Mouse (Mus musculus): ENCODE data around the gene Mrps23. TPM values are rescaled to one million over a fixed set of nuclear protein-coding genes. Genes with fewer than 3 reads are reported as not detected.

Mrps23 gene
- polyA plus RNA-seq, 1 experiment = 107 TPM

DNA sequence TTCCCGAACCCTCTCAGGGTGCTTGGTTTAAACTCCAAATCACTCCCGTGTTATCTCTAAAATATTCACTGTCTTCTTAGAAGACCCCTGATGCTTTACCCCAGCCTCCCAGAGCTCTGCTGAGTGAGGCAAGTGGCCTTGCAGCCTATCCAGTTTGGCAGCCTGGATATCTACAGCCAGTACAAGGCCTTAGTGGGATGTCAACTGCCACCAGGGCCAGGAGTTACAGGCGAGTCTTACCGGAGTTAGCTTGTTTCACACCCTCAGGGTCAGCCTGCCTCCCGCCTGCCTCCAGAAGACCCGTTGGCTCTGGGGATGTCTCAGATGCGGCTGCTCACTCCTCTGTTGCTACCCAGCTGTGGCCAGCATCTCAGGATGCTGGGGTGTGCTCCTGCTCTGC is 14.4 kb downstream of the Mrps23 start:
- Histone ChIP-seq H3K4me3 (ENCODE audit: low read depth, low read length) (no peak overlapping the region), H3K4me1 (ENCODE audit: control insufficient read depth, insufficient read depth, low read length) (no peaks in the 10 kb centered on the region), H3K27me3 (ENCODE audit: control insufficient read depth, insufficient read depth, low read length, poor library complexity, severe bottlenecking) (no peaks in the 10 kb centered on the region), H3K9ac (ENCODE audit: low read depth, poor library complexity, severe bottlenecking) (no peak overlapping the region), H3K9me3 (replicated peaks; ENCODE audit: control insufficient read depth, insufficient read depth, low read length, poor library complexity, severe bottlenecking) (no peaks in the 10 kb centered on the region), H3K27ac (ENCODE audit: insufficient read depth, low read length) (no peak overlapping the region), H3K36me3 (ENCODE audit: control insufficient read depth, insufficient read depth, low read length, poor library complexity, severe bottlenecking) (no peaks in the 10 kb centered on the region)
- TF ChIP-seq POLR2A (IDR thresholded peaks at IDR 0.05; ENCODE audit: insufficient read depth, low read length) = no peak
- TF ChIP-seq CTCF (IDR thresholded peaks at IDR 0.05; ENCODE audit: low read depth, low read length) = no peak
- no peak for TF ChIP-seq EP300 (IDR thresholded peaks at IDR 0.05; ENCODE audit: insufficient read depth, low read depth, low read length)

DNA sequence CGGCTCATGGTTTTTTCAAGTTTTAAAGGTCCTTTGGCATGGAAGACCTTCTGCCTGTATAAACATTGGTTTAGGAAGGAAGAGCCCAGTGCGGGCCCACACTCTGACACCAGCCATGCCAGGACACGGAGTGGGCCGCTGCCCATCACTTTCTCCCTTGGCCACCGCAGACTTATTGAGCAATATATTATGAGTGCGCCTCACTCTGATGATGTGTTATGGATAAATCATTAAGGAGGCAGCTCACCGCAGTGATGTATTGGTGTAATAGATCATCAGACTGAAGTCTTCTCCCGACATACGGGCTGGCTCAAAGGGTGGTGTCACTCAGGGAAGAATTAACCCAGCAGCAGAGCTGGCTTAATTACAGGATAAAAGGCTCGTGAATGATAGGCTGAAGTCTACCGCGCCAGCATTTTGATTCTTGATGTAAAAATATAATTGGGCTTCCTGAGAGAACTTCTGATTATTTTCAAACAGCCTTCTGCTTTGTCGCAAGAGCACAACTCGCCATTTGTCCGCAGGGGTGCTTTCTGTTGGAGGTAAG is 17.8 kb downstream of the Mrps23 start:
- no peak overlapping the region for H3K9ac ChIP-seq (ENCODE audit: low read depth, poor library complexity, severe bottlenecking)

DNA sequence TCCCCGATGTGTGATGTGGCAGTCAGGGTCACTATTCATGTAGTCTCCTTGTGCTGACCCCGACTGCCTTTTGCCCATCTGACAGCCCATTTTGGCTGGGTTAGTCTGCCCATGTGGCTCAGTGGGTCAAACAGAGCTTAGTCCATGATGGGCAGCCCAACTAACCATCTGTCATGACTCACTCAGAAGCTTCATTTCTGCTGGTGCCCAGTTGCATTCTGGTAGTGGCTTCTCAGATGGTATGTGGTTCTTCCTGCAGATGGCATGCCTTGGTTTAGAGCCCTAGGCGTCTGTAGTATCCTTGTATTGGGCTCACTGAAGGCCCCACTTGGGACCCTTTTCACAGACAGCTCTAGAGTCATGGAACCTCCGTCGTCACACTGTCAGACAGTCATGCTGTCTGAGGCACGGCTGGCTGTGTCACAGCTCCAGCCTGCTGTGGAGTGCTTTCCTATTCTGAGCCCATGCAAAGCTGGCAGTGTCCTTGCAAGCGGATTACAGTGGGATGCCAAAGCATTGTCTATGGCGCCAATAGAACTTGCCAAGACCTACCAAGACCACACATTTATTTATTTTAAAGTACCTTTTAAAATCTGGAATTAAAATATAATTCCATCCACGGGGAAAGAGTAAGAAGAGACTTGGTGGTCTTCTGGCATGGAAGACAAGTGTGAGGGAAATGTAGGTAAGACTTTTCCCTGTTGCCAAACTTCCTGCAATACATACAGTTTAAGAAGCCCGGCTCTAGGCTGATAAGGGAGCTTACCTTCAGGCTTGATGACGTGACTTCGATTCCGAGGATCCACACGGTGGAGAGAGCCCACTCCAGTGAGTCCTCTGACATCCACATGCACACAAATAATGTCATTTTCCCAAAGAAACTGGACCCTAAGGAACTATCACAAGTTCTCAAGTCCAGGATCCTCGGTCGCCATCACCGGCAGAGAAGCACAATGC is 23.1 kb downstream of the Mrps23 start:
- no peak overlapping the region for H3K9ac ChIP-seq (ENCODE audit: low read depth, poor library complexity, severe bottlenecking)
- no peaks in the 10 kb centered on the region for H3K9me3 ChIP-seq (replicated peaks; ENCODE audit: control insufficient read depth, insufficient read depth, low read length, poor library complexity, severe bottlenecking)
- H3K27ac ChIP-seq (ENCODE audit: insufficient read depth, low read length) = no peak overlapping the region

More for the DNA sequence above, 17.8 kb downstream of the Mrps23 start:
- Histone ChIP-seq H3K27ac (ENCODE audit: insufficient read depth, low read length) (no peak overlapping the region), H3K27me3 (ENCODE audit: control insufficient read depth, insufficient read depth, low read length, poor library complexity, severe bottlenecking) (no peaks in the 10 kb centered on the region), H3K36me3 (ENCODE audit: control insufficient read depth, insufficient read depth, low read length, poor library complexity, severe bottlenecking) (no peaks in the 10 kb centered on the region), H3K9me3 (replicated peaks; ENCODE audit: control insufficient read depth, insufficient read depth, low read length, poor library complexity, severe bottlenecking) (no peaks in the 10 kb centered on the region), H3K4me1 (ENCODE audit: control insufficient read depth, insufficient read depth, low read length) (no peaks in the 10 kb centered on the region), H3K4me3 (ENCODE audit: low read depth, low read length) (no peak overlapping the region)
- TF ChIP-seq EP300 (IDR thresholded peaks at IDR 0.05; ENCODE audit: insufficient read depth, low read depth, low read length) (no peak), CTCF (IDR thresholded peaks at IDR 0.05; ENCODE audit: low read depth, low read length) (no peak), POLR2A (IDR thresholded peaks at IDR 0.05; ENCODE audit: insufficient read depth, low read length) (no peak)

DNA sequence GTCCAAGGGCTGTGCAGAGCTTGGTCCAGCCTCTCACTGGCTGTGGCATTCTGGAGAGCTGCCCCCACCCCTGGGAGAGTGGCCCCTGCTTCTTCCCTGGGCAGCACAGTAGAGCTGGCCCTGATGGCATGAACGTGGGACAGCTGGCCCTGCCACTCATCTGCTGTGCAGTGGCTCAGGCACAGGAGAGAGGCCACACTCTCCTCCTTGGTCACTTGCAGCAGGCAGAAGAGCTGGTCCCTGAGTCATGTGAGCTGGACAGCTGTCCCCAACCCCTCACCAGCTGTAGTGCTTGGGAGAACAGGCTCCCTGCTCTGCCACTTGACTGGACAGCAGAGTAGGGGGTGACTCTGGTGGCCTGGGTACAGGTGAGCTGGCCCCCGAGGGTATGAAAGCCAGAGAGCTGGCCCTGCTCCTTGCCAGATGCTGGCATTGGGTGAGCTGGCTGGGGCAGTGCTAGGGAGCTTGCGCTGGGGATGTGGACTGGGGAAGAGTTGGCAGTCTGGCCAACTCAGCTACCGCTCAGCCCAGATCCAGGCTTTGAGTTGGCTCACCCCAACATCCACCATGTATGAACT is 27.1 kb downstream of the Mrps23 start:
- Histone ChIP-seq H3K4me3 (ENCODE audit: low read depth, low read length) (no peak overlapping the region), H3K9me3 (replicated peaks; ENCODE audit: control insufficient read depth, insufficient read depth, low read length, poor library complexity, severe bottlenecking) (no peaks in the 10 kb centered on the region), H3K27ac (ENCODE audit: insufficient read depth, low read length) (no peak overlapping the region), H3K27me3 (ENCODE audit: control insufficient read depth, insufficient read depth, low read length, poor library complexity, severe bottlenecking) (no peaks in the 10 kb centered on the region), H3K9ac (ENCODE audit: low read depth, poor library complexity, severe bottlenecking) (no peak overlapping the region), H3K36me3 (ENCODE audit: control insufficient read depth, insufficient read depth, low read length, poor library complexity, severe bottlenecking) (no peaks in the 10 kb centered on the region), H3K4me1 (ENCODE audit: control insufficient read depth, insufficient read depth, low read length) (no peaks in the 10 kb centered on the region)
- no peak for TF ChIP-seq EP300 (IDR thresholded peaks at IDR 0.05; ENCODE audit: insufficient read depth, low read depth, low read length)
- TF ChIP-seq CTCF (IDR thresholded peaks at IDR 0.05; ENCODE audit: low read depth, low read length) = no peak
- TF ChIP-seq POLR2A (IDR thresholded peaks at IDR 0.05; ENCODE audit: insufficient read depth, low read length) = no peak

More for the DNA sequence above, 23.1 kb downstream of the Mrps23 start:
- no peak for TF ChIP-seq CTCF (IDR thresholded peaks at IDR 0.05; ENCODE audit: low read depth, low read length)
- Histone ChIP-seq H3K4me1 (ENCODE audit: control insufficient read depth, insufficient read depth, low read length) (no peaks in the 10 kb centered on the region), H3K27me3 (ENCODE audit: control insufficient read depth, insufficient read depth, low read length, poor library complexity, severe bottlenecking) (no peaks in the 10 kb centered on the region), H3K36me3 (ENCODE audit: control insufficient read depth, insufficient read depth, low read length, poor library complexity, severe bottlenecking) (no peaks in the 10 kb centered on the region), H3K4me3 (ENCODE audit: low read depth, low read length) (no peak overlapping the region)

DNA sequence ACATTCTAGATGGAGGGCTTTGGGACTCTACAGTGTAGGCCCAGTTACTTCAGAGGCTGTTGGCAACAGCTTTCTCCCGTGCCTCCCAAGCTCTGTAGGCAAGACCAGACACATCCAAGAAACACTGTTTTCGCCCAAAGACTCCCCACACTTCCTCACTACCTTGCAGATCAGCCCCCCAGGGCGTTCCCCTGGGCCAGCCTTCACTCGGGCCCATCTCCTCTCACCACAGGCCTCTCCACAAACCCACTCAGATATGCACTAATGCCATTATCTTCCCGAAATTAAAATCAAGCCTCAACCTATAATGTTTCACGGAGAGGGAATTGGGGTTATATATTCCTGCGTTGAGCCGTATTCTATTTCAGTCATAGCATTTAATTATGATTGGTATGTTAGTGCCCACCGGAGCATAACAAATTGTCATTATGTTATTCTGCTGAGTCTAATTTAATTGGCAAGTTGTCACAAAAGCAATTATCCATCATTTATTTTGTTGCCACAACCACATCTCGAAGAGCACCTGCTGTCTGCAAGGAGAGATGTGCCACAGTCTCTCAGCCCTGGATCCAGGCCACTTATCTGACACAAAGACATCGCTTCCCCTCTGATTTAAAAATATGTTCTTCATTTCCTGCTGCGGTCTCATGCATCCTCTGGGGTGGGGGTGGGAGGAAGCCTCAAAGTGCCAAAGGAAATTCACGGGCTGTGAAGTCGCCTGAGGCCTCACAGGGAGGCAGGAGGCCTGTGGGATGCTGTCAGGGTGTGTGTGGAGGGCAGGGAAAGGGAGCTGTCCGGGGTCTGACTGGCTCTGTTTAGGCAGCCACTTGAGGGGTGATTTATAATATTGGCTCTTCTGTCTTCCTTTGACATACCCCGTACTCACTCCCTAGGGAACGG is 29.6 kb downstream of the Mrps23 start:
- Histone ChIP-seq H3K36me3 (ENCODE audit: control insufficient read depth, insufficient read depth, low read length, poor library complexity, severe bottlenecking) (no peaks in the 10 kb centered on the region), H3K27ac (ENCODE audit: insufficient read depth, low read length) (no peak overlapping the region), H3K9ac (ENCODE audit: low read depth, poor library complexity, severe bottlenecking) (no peak overlapping the region), H3K4me3 (ENCODE audit: low read depth, low read length) (no peak overlapping the region), H3K4me1 (ENCODE audit: control insufficient read depth, insufficient read depth, low read length) (no peaks in the 10 kb centered on the region), H3K9me3 (replicated peaks; ENCODE audit: control insufficient read depth, insufficient read depth, low read length, poor library complexity, severe bottlenecking) (no peaks in the 10 kb centered on the region), H3K27me3 (ENCODE audit: control insufficient read depth, insufficient read depth, low read length, poor library complexity, severe bottlenecking) (no peaks in the 10 kb centered on the region)
- TF ChIP-seq CTCF (IDR thresholded peaks at IDR 0.05; ENCODE audit: low read depth, low read length) (no peak), EP300 (IDR thresholded peaks at IDR 0.05; ENCODE audit: insufficient read depth, low read depth, low read length) (no peak), POLR2A (IDR thresholded peaks at IDR 0.05; ENCODE audit: insufficient read depth, low read length) (no peak)

Data from ES-Bruce4 (cell line).